Mouse (Mus musculus): Measurements from ENCODE around the gene B230104I21Rik.

Gene B230104I21Rik

DNA sequence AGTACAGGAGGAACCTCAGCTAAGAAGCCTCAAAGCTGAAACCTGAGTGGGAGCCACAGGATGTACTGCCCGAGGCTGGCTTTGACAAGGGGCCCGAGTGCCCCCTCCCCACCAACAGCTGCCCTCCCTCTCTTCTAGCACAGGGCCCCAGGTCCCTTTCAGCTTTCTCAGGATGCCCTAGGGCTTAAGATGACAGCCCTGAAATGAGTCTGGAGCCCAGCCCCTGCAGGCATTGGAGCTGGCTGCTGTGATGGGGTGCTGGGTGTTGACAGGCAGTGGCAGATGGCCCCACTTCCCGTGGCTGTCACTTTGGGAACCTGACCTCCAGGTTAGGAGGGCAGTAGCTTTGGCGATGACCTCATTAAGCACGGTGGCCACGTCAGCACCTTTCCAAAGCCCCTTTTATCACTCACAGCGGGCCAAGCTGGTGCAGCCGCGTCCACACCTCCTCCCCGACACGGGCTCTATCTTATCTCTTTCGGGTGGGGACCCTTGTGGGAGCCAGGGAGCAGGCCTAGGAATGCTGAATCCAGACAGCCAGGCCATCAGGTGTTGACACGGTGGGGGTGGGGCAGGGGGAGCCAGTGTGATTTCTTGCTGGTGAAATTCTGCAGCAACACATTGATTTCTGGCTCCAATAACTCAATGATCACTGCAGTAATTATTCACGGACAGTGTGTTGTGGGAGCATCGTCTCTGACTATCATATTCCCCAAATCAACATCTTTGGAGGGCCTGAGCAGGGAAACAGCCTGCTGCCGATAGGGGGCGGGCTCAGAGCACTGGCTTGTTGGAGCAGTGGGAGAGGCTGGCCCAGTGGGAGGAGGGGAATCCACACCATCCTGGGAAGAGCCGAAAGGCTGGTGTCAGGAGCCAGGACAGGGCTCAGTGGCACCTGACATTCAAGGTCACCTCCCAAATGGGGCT is 57.5 kb downstream of the B230104I21Rik start:
- no peak for DNase-seq (ENCODE audit: low spot score)

DNA sequence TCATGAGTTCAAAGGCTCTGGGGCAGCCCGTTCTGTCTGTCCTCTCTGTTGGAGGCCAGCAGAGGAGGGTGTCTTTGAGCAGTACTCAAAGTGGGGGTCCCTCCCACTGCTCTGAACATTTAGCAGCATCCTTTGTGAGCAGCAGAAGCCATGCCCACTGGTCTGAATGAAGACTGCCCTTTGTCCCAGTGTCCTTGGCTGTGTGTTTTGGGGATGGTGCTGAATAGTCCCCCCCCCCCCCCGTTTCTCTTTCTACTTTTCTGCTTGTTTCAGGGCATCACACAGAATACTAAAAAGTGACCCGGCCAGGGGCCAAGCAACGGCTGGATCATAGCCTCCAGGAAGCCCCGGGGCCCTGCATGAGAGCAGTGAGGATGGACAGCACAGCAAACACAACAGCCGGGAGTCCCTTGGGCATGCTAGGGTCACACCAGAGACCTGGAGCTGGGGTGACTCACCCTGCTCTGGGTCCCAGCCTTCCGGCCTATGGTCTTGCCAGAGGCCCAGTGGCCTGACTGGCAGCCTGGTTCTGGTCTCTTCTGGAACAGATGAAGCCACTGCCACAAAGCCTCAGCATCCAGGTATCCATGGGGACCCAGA is 58.3 kb downstream of the B230104I21Rik start:
- no peak for DNase-seq (ENCODE audit: low spot score)

DNA sequence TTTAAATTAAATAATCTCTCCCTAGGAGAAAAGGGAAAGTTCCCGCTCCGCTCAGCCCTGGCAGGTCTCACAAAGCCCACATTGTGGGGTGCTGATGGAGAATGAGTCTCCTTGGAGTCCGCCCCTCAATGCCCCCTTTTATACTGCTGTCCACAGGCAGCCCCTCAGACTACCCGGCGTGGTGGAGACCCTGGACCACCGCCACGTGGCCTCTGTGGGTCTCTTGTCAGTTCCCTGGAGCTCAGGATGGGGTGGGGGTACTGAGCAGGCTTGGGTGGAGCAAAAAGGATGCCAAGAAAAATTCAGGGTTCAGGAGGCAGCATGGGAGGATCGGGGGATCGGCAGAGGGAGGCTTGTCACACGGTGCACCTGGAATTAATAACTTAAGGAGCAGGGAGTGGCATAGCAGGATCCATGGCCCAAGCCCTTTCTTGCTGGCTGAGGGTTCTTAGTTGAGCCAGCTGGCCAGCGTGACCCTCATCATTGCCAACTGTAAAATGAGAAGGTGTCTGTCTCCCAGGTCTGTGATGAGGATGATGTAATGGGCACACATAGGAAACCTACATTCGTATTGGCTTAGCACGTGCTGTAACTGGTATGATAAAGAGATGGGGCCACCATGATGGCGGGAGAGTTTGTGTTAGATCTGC is 60.9 kb downstream of the B230104I21Rik start:
- no peak for DNase-seq (ENCODE audit: low spot score)

Data from urinary bladder, postnatal 25 days (tissue).